23 mouse cellular contexts compared by ENCODE assay signal in the genomic region with DNA sequence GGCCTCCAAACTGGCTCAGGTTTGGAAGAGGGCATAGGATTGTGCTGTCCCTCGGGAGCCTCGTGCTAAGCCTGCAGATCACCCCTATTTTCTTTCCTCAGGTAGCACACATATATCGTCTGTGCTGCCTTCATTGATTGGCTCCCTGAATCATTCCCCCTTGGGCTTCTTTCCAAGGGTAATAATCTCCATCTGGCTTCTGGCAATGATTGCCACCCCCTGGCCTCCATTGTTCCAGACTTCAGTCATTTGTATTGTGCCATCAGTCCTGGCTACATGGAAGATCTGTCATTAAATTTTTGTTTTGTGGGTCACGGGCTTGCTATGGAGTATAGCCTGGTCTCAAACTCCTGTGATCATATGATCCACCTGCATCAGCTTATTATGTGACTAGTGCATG.
"Had no signal": no experiment of that assay in that cellular context is flagged by ENCODE, and none has a peak within 500 bp of the region (broad histone marks: within the 10 kb centered on the region; RNA-seq: fewer than 3 reads in every experiment).

No protein-coding gene starts in this region.

- DNase-seq: gastrocnemius, adult 2 months; gastrocnemius, postnatal 10 days; gastrocnemius, postnatal 25 days; heart, adult 18-20 months; heart, postnatal 10 days; heart, postnatal 4 days; kidney, adult 18-20 months; kidney, adult 8-10 months; kidney, postnatal 10 days; kidney, postnatal 25 days; layer of hippocampus, postnatal 36 days; left cerebral cortex, postnatal 4 days; lung, adult 18-20 months had no signal

- H3K27ac ChIP-seq: gastrocnemius, adult 2 months; heart, embryonic 10.5 days; hindbrain, embryonic 10.5 days; hindbrain, embryonic 12.5 days; hindbrain, embryonic 14.5 days; intestine, embryonic 15.5 days; limb, embryonic 13.5 days; limb, embryonic 15.5 days; liver, embryonic 12.5 days; liver, embryonic 14.5 days had no signal

- H3K4me3 ChIP-seq: gastrocnemius, adult 2 months; heart, embryonic 10.5 days; heart, embryonic 12.5 days; hindbrain, embryonic 10.5 days; hindbrain, embryonic 12.5 days; intestine, embryonic 15.5 days; limb, embryonic 13.5 days; limb, embryonic 15.5 days; liver, embryonic 12.5 days had no signal
